Mouse (Mus musculus): Measurements from ENCODE around the gene Grk6. TPM values are rescaled to one million over a fixed set of nuclear protein-coding genes. Genes with fewer than 3 reads are reported as not detected.

Grk6 gene
- polyA plus RNA-seq, 1 experiment = 75.3 TPM

DNA sequence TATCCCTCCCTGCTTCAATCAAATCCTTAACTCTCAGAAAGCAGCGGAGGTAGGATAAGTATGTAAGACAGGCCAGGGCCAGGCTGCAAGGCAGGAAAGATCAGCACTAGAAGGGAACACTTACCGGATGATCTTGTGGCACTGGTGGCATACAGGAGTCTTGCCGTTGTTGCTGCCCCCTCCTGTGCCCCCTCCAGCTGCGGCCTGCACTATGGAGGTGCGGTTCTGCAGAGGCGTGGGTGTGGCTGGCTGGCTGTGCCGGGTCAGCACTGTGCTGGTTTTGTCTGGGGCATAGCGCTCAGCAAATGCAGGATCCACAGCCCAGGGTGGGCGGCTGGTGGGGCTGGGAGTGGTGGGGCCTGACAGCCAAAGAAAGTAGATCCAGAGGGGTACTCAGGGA, 60.9 kb downstream of the Grk6 start:
- no peaks in the 10 kb centered on the region; the same call in 1 of the 2 replicates for H3K4me1 ChIP-seq (ENCODE audit: control insufficient read depth, insufficient read depth, low read length)
- no peak overlapping the region for H3K27ac ChIP-seq (ENCODE audit: insufficient read depth, low read length)
- no peak overlapping the region for H3K4me3 ChIP-seq (ENCODE audit: insufficient read depth, low read length)
- no peak for TF ChIP-seq POLR2A (IDR thresholded peaks at IDR 0.05; ENCODE audit: extremely low read depth, insufficient read depth, low read length)
- TF ChIP-seq CTCF (IDR thresholded peaks at IDR 0.05; ENCODE audit: extremely low read depth, insufficient read depth, low read length) = no peak

DNA sequence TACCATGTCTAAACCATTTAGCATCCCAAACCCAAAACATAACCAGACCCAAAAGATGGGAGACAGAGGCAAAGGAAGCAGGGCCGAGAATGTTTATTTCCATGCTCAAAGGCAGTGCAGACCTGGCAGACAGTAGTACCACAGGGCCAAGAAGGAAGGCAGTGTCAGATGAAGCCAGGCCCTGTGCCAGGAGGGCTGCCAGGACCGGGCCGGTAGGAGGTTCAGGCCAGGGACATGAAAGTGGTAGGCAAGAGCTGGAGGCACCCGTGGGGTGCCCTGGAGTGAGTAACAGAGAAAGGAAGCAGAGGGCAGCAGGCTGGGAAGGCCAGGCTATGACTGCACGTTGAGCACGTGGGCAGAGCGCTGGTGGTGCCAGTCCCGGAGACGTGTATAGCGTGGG, 61.8 kb downstream of the Grk6 start:
- no peak for TF ChIP-seq CTCF (IDR thresholded peaks at IDR 0.05; ENCODE audit: extremely low read depth, insufficient read depth, low read length)
- Histone ChIP-seq H3K4me1 (ENCODE audit: control insufficient read depth, insufficient read depth, low read length) (peaks cover 2% of the 10 kb centered on the region), H3K27ac (ENCODE audit: insufficient read depth, low read length) (no peak overlapping the region), H3K4me3 (ENCODE audit: insufficient read depth, low read length) (no peak overlapping the region)

DNA sequence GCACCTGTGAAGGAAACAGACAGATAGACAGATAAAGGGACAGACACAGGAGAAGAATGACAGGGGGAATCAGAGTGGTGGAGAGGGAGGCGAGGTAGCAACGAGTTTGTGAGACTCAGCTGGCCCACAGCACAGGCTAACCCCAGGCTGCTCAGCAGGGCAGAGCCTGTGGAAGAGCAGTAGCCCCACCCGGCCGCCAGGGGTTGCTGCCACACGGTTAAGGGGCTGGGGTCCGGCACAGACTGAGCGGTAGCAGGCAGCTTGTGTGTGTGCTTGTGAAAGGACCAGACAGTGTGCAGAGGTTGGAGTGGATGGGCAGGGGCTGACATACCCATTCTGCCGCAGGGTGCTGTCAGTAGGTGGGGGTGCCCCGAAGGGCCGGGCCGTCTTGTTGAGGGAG, 63.0 kb downstream of the Grk6 start:
- Histone ChIP-seq H3K4me3 (ENCODE audit: insufficient read depth, low read length) (no peak overlapping the region), H3K4me1 (ENCODE audit: control insufficient read depth, insufficient read depth, low read length) (peaks cover 5% of the 10 kb centered on the region), H3K27ac (ENCODE audit: insufficient read depth, low read length) (no peak overlapping the region)
- no peak for TF ChIP-seq POLR2A (IDR thresholded peaks at IDR 0.05; ENCODE audit: extremely low read depth, insufficient read depth, low read length)
- no peak for TF ChIP-seq CTCF (IDR thresholded peaks at IDR 0.05; ENCODE audit: extremely low read depth, insufficient read depth, low read length)

DNA sequence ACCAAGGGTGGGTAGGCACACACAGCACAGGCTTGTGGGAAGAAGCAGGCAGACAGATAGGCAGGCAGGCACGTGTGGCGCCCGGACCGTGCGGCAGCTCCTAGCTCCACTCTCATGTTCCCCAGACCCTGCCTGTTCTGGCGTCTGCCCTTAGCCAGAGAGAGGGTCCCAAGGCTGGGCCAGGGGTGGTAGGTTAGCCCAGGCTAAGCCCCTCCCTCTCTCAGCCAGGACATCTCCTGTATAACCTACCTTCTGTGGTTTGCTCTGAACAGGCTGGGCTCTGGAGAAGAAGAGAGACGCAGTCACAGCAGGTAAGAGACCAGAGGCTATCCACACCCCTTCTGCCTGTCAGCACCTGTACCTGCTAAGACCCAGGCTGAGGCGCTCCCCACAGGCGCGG, 63.7 kb downstream of the Grk6 start:
- H3K27ac ChIP-seq (ENCODE audit: insufficient read depth, low read length) = no peak overlapping the region
- no peak for TF ChIP-seq POLR2A (IDR thresholded peaks at IDR 0.05; ENCODE audit: extremely low read depth, insufficient read depth, low read length)
- TF ChIP-seq CTCF (IDR thresholded peaks at IDR 0.05; ENCODE audit: extremely low read depth, insufficient read depth, low read length) = no peak
- H3K4me1 ChIP-seq (ENCODE audit: control insufficient read depth, insufficient read depth, low read length) = peaks cover 5% of the 10 kb centered on the region
- no peak overlapping the region for H3K4me3 ChIP-seq (ENCODE audit: insufficient read depth, low read length)

DNA sequence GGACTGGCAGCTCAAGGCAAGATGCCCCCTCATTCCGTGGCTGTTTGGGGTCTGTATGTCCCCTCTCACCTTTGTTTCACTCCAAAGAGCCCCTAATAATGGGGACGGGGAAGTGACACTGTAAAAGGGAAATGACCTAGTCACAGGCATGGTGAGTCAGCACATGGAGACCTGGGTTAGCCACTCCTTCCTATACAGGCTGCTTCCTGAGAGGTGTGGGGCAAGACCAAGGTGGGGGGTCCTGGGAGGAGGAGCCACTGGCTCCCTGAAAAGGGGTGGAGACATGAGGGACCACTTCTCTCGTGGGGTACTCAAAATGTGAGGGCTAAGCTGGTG, 65.4 kb downstream of the Grk6 start:
- TF ChIP-seq CTCF (IDR thresholded peaks at IDR 0.05; ENCODE audit: extremely low read depth, insufficient read depth, low read length) = no peak
- TF ChIP-seq POLR2A (IDR thresholded peaks at IDR 0.05; ENCODE audit: extremely low read depth, insufficient read depth, low read length) = no peak
- peaks cover 5% of the 10 kb centered on the region for H3K4me1 ChIP-seq (ENCODE audit: control insufficient read depth, insufficient read depth, low read length)
- H3K27ac ChIP-seq (ENCODE audit: insufficient read depth, low read length) = no peak overlapping the region
- H3K4me3 ChIP-seq (ENCODE audit: insufficient read depth, low read length) = no peak overlapping the region

Other genes starting within 250 kb of the Grk6 start
- gene Nsd1, start 235.3 kb upstream of the Grk6 start, polyA plus RNA-seq (2012; rRNA removed) = 37.4 and 38.0 TPM in 2 replicates
- gene Prelid1, start 124.6 kb upstream of the Grk6 start, polyA plus RNA-seq (2012; rRNA removed) = 168 and 177 TPM in 2 replicates
- gene Rab24, start 123.1 kb upstream of the Grk6 start, polyA plus RNA-seq (2012; rRNA removed) = 148 and 163 TPM in 2 replicates
- gene Mxd3, start 115.2 kb upstream of the Grk6 start, polyA plus RNA-seq (2012; rRNA removed) = 1.2 and 1.9 TPM in 2 replicates
- 53.0 and 57.0 TPM in 2 replicates for gene Lman2, start 82.3 kb upstream of the Grk6 start, polyA plus RNA-seq (2012; rRNA removed)
- gene Rgs14, start 75.3 kb upstream of the Grk6 start, polyA plus RNA-seq (2012; rRNA removed) = 40.2 and 44.9 TPM in 2 replicates
- gene Slc34a1, start 46.9 kb upstream of the Grk6 start, polyA plus RNA-seq (2012; rRNA removed) = 0.21 and 0.30 TPM in 2 replicates
- gene Pfn3, start 29.8 kb upstream of the Grk6 start, polyA plus RNA-seq (2012; rRNA removed) = 0.40 and 0.56 TPM in 2 replicates
- 0.63 and 1.0 TPM in 2 replicates for gene F12, start 18.3 kb upstream of the Grk6 start, polyA plus RNA-seq (2012; rRNA removed)
- 68.1 and 73.5 TPM in 2 replicates for gene Prr7, start 19.2 kb downstream of the Grk6 start, polyA plus RNA-seq (2012; rRNA removed)
- gene Dbn1, start 43.0 kb downstream of the Grk6 start, polyA plus RNA-seq (2012; rRNA removed) = 336 and 368 TPM in 2 replicates
- gene Pdlim7, start 68.6 kb downstream of the Grk6 start, polyA plus RNA-seq (2012; rRNA removed) = 168 and 171 TPM in 2 replicates
- 15.6 and 16.8 TPM in 2 replicates for gene Dok3, start 84.2 kb downstream of the Grk6 start, polyA plus RNA-seq (2012; rRNA removed)
- gene Ddx41, start 91.6 kb downstream of the Grk6 start, polyA plus RNA-seq (2012; rRNA removed) = 81.1 and 87.4 TPM in 2 replicates
- gene Fam193b, start 126.0 kb downstream of the Grk6 start, polyA plus RNA-seq (2012; rRNA removed) = 138 and 157 TPM in 2 replicates
- gene Tmed9, start 128.7 kb downstream of the Grk6 start, polyA plus RNA-seq (2012; rRNA removed) = 111 and 125 TPM in 2 replicates
- gene B4galt7, start 154.8 kb downstream of the Grk6 start, polyA plus RNA-seq (2012; rRNA removed) = 30.8 and 31.1 TPM in 2 replicates
- 67.2 and 73.7 TPM in 2 replicates for gene Caml, start 177.9 kb downstream of the Grk6 start, polyA plus RNA-seq (2012; rRNA removed)
- 44.5 and 48.3 TPM in 2 replicates for gene Ddx46, start 190.0 kb downstream of the Grk6 start, polyA plus RNA-seq (2012; rRNA removed)
- gene B230219D22Rik, start 248.1 kb downstream of the Grk6 start, polyA plus RNA-seq (2012; rRNA removed) = 62.5 and 65.3 TPM in 2 replicates

Data from cortical plate, adult 2 months (tissue).